Mouse (Mus musculus): Measurements from ENCODE around the gene Sel1l3.

GRCm38 (mm10) chr5:53101848-53102473, 111.8 kb downstream of the Sel1l3 start:
- TF ChIP-seq EP300 (IDR thresholded peaks at IDR 0.05) (no peak), CTCF (IDR thresholded peaks at IDR 0.05) (no peak)

Data from lung, postnatal 0 days (tissue).